Comparison of ENCODE assay signal across 11 mouse cellular contexts in the genomic region with DNA sequence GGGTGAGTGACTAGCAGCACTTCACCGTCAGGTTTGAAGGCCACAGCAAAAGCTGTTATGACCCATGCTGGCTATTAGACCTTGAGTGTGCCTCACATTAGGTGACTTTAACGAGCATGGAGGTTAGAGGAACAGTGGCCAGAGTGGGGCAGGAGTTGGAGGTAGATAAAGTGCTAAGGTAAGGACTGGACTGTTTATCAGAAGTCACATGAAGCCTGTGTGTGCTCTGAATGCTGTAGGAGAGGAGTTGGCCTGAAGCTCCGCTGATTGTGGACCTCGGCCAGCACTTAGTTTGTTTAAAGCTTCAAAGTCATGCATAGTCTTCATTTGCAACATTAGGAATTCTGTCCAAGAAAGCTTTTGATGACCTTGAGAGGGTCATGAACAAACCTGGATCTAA.
"Had no signal": no experiment of that assay in that cellular context is flagged by ENCODE, and none has a peak within 500 bp of the region (broad histone marks: within the 10 kb centered on the region; RNA-seq: fewer than 3 reads in every experiment).

No protein-coding gene starts in this region.

- H3K36me3 ChIP-seq: midbrain, embryonic 15.5 days; neural tube, embryonic 12.5 days had no signal

- H3K4me2 ChIP-seq: limb, embryonic 12.5 days; liver, embryonic 11.5 days; midbrain, embryonic 15.5 days; neural tube, embryonic 12.5 days had no signal

- H3K4me3 ChIP-seq: limb, embryonic 12.5 days; midbrain, embryonic 10.5 days; midbrain, embryonic 15.5 days; neural tube, embryonic 12.5 days had no signal

- H3K4me1 ChIP-seq: limb, embryonic 12.5 days; midbrain, embryonic 10.5 days; midbrain, embryonic 15.5 days; neural tube, embryonic 12.5 days had no signal

- DNase-seq: lung, postnatal 36 days; thymus, adult 18-20 months; thymus, postnatal 14 days had no signal

- H3K9ac ChIP-seq: limb, embryonic 12.5 days; midbrain, embryonic 15.5 days; neural tube, embryonic 12.5 days had no signal

- H3K27ac ChIP-seq: kidney, postnatal 0 days; limb, embryonic 12.5 days; midbrain, embryonic 10.5 days; midbrain, embryonic 15.5 days; neural tube, embryonic 12.5 days had no signal

- H3K27me3 ChIP-seq: limb, embryonic 12.5 days; midbrain, embryonic 15.5 days; neural tube, embryonic 12.5 days had no signal

- H3K9me3 ChIP-seq: limb, embryonic 12.5 days; midbrain, embryonic 10.5 days; midbrain, embryonic 15.5 days; neural tube, embryonic 12.5 days had no signal

- ATAC-seq: inflammation-experienced regulatory T-cells, adult 6 months; intestine, postnatal 0 days; midbrain, embryonic 15.5 days had no signal
